Mouse (Mus musculus) myocyte (in vitro differentiated cells): ENCODE data around the gene Cd276.

ENCODE experiments used
- CEBPB ChIP-seq: IDR thresholded peaks from 2 replicates; pipeline ENCODE4 v1.6.1; 2011; ENCODE audit warnings: mild to moderate bottlenecking, moderate library complexity; ENCODE audit not compliant: poor library complexity, insufficient read depth, severe bottlenecking
- E2F4 ChIP-seq: IDR thresholded peaks from one replicate; pipeline ENCODE4 v1.6.1; 2011; ENCODE audit warnings: mild to moderate bottlenecking, control low read depth, moderate library complexity; ENCODE audit not compliant: insufficient read depth
- MAX ChIP-seq: IDR thresholded peaks from one replicate; pipeline ENCODE4 v1.6.1; 2011; ENCODE audit warnings: low read depth, mild to moderate bottlenecking, control low read depth
- MYOD1 ChIP-seq, 3 experiments: IDR thresholded peaks; one replicate each; pipeline ENCODE4 v1.6.1; 2011; ENCODE audit warnings: control low read depth in 2 of 3, low read depth in 2 of 3, mild to moderate bottlenecking in 2 of 3, moderate library complexity in 1 of 3; ENCODE audit not compliant: insufficient read length in 2 of 3, control insufficient read depth in 1 of 3
- POLR2A ChIP-seq: IDR thresholded peaks from one replicate; pipeline ENCODE4 v1.6.1; 2011; ENCODE audit warnings: low read depth, mild to moderate bottlenecking, control low read depth, moderate library complexity; ENCODE audit not compliant: insufficient read length
- POLR2AphosphoS2 ChIP-seq: IDR thresholded peaks from one replicate; pipeline ENCODE4 v1.6.1; 2011; ENCODE audit warnings: low read depth, control low read depth; ENCODE audit not compliant: insufficient read length
- REST ChIP-seq: IDR thresholded peaks from one replicate; pipeline ENCODE4 v1.6.1; 2011; ENCODE audit warnings: mild to moderate bottlenecking, control low read depth, moderate library complexity; ENCODE audit not compliant: insufficient read depth, insufficient read length
- TCF3 ChIP-seq: IDR thresholded peaks from one replicate; pipeline ENCODE4 v1.6.1; 2011; ENCODE audit warnings: low read depth, control low read depth; ENCODE audit not compliant: insufficient read length
- USF1 ChIP-seq: IDR thresholded peaks from one replicate; pipeline ENCODE4 v1.6.1; 2011; ENCODE audit warnings: low read depth, mild to moderate bottlenecking, control low read depth, moderate library complexity

DNA sequence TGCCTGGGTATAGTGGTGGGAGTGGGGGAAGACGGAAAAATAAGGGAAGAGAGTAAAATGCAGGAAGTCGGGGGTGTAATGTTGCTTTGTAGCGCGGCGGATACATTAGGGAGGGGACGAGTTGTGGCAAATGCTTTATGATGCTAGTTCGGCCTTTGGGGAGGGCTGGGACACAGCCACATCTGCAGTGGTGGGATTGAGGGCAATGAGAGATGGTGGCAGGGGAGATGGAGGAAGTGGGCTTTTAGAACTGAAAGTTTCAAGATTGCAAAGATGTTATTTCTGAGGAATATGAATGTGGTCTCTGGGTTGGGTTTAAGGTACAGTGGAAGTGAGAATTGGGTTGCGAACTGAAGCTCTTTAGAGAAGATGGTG, 28.0 kb upstream of the Cd276 start:
- TF ChIP-seq TCF3 = no peak
- TF ChIP-seq POLR2AphosphoS2 = no peak
- no peak for TF ChIP-seq USF1
- no peak for TF ChIP-seq POLR2A
- TF ChIP-seq REST = no peak
- TF ChIP-seq MYOD1 (IDR thresholded peaks at IDR 0.05; ENCODE audit: control insufficient read depth in 1 of 3, insufficient read length in 2 of 3, low read depth in 2 of 3) = no peak
- no peak for TF ChIP-seq MAX
- no peak for TF ChIP-seq E2F4
- no peak for TF ChIP-seq CEBPB
